Mouse (Mus musculus): ENCODE measurements at regions not wholly inside any gene's neighbourhood (a gene's known extent, or its start where the extent isn't known, plus 50 kb on each side); places are given as distances from the start of the nearest gene placed in this dataset.

DNA sequence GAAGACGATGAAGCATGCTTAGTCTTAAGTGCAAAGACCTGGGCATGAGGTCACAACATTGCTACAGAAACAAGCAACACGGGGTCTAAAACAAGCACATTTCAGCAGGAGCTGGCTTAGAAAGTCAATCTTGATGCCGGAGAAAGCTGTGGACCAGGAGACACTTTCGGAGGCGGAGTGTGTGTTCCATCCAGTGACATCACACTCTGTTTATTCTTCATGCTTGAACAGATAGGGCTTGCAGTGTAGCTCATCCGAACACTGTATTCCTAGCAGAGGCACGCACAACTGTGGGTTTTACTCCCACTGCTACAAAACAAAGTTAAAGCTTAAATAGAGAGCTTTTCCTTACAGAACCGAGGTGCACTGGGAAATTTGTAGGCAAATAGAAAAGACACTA, 66.3 kb upstream of the Btg3 start:
- 90% methylated on average over 8 of the region's 8 CpGs for WGBS
- Histone ChIP-seq H3K4me3 (ENCODE audit: low read depth, low read length) (no peak overlapping the region), H3K36me3 (replicated peaks; ENCODE audit: control insufficient read depth, insufficient read depth, low read depth, low read length) (no peaks in the 10 kb centered on the region), H3K27me3 (ENCODE audit: control insufficient read depth, insufficient read depth, low read length) (no peaks in the 10 kb centered on the region), H3K27ac (replicated peaks; ENCODE audit: low read depth, low read length) (no peak overlapping the region), H3K4me2 (ENCODE audit: low read depth, low read length) (no peak overlapping the region), H3K9me3 (replicated peaks; ENCODE audit: control insufficient read depth, low read length) (0 out of 2 replicates have a peak, but pooled peaks cover 2% of the 10 kb centered on the region), H3K9ac (replicated peaks; ENCODE audit: low read length) (no peak overlapping the region), H3K4me1 (ENCODE audit: control insufficient read depth, insufficient read depth, low read length) (no peaks in the 10 kb centered on the region)
- DNase-seq (ENCODE audit: low spot score) (no peak), ATAC-seq (replicated peaks; ENCODE audit: insufficient number of reproducible peaks, low FRiP score, low TSS enrichment, low read depth) (no peak)

DNA sequence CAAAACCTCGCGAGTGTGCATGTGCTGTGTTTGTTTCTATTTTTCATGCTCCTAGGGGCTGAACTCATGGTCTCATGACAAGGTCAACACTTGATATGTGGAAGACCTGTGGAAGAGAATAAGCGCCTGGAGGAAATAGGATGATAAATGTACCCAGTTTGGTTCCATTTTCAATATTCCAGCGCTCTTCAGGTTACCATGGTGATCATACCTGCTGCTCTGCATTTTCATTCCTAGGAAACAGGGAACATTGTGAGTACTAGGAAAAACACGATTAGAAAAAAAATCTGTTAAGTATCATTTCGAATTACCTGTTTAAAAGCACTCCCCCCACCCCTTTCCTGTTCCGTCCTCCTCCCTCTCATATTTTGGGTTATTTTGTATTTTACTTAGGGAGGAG, 65.8 kb upstream of the Btg3 start:
- H3K4me3 ChIP-seq (ENCODE audit: low read depth, low read length): no peak overlapping the region
- H3K27me3 ChIP-seq (ENCODE audit: control insufficient read depth, insufficient read depth, low read length): no peaks in the 10 kb centered on the region
- no peak overlapping the region for H3K4me2 ChIP-seq (ENCODE audit: low read depth, low read length)
- no peaks in the 10 kb centered on the region for H3K4me1 ChIP-seq (ENCODE audit: control insufficient read depth, insufficient read depth, low read length)
- WGBS: 91% methylated on average over 7 of the region's 7 CpGs
- H3K9ac ChIP-seq (replicated peaks; ENCODE audit: low read length): no peak overlapping the region
- no peak for ATAC-seq (replicated peaks; ENCODE audit: insufficient number of reproducible peaks, low FRiP score, low TSS enrichment, low read depth)
- DNase-seq (ENCODE audit: low spot score): no peak
- H3K27ac ChIP-seq (replicated peaks; ENCODE audit: low read depth, low read length): no peak overlapping the region
- H3K9me3 ChIP-seq (replicated peaks; ENCODE audit: control insufficient read depth, low read length): 0 out of 2 replicates have a peak, but pooled peaks cover 2% of the 10 kb centered on the region
- no peaks in the 10 kb centered on the region for H3K36me3 ChIP-seq (replicated peaks; ENCODE audit: control insufficient read depth, insufficient read depth, low read depth, low read length)

DNA sequence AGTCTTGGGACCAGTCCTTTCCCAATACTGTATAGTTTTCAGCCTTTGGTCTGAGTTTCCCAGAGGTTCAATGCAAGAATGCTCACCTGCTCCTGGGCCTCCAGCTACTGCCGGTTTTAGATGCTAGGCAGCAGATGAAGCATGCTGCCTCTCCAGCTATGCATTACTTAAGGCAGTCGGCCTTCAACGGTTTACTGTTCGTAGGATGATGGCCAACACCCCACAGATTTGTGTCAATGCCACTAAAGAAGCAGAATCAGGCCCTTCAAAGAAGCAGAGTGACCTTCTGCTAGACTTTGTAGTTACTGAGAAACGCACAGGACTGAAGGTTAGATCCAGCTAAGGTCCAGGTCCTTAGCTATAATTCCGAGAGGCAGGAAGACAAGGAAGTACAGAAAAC, 65.0 kb upstream of the Btg3 start:
- H3K4me1 ChIP-seq (ENCODE audit: control insufficient read depth, insufficient read depth, low read length): no peaks in the 10 kb centered on the region
- H3K36me3 ChIP-seq (replicated peaks; ENCODE audit: control insufficient read depth, insufficient read depth, low read depth, low read length): no peaks in the 10 kb centered on the region
- H3K27me3 ChIP-seq (ENCODE audit: control insufficient read depth, insufficient read depth, low read length): no peaks in the 10 kb centered on the region
- no peak overlapping the region for H3K9ac ChIP-seq (replicated peaks; ENCODE audit: low read length)
- 0 out of 2 replicates have a peak, but pooled peaks cover 2% of the 10 kb centered on the region for H3K9me3 ChIP-seq (replicated peaks; ENCODE audit: control insufficient read depth, low read length)
- DNase-seq (ENCODE audit: low spot score) (no peak), ATAC-seq (replicated peaks; ENCODE audit: insufficient number of reproducible peaks, low FRiP score, low TSS enrichment, low read depth) (no peak)
- H3K4me3 ChIP-seq (ENCODE audit: low read depth, low read length): no peak overlapping the region
- WGBS: 91% methylated on average over 6 of the region's 6 CpGs
- H3K4me2 ChIP-seq (ENCODE audit: low read depth, low read length): no peak overlapping the region
- H3K27ac ChIP-seq (replicated peaks; ENCODE audit: low read depth, low read length): no peak overlapping the region

DNA sequence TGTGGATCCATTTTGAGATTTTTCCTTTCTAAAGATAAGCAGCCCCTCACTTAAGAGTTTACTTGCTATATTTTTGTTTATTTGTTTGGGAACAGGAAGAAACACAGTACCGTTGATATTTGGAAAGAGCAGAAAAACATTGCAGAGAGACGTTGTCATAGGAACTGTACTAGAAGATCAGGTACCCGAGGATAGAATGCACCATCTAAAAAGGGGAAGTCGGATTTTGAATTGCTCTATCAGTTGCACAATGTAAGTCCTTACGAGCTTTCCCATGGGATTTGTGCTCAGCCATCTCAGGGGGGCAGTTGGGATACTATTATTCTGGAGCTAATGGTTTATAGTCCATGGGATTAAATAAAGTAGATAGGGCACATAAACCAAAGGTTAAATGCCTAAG, 58.7 kb upstream of the Btg3 start:
- WGBS: 78% methylated on average over 5 of the region's 5 CpGs
- Histone ChIP-seq H3K9ac (replicated peaks; ENCODE audit: low read length) (no peak overlapping the region), H3K4me1 (ENCODE audit: control insufficient read depth, insufficient read depth, low read length) (no peaks in the 10 kb centered on the region), H3K4me3 (ENCODE audit: low read depth, low read length) (no peak overlapping the region), H3K27ac (replicated peaks; ENCODE audit: low read depth, low read length) (no peak overlapping the region), H3K9me3 (replicated peaks; ENCODE audit: control insufficient read depth, low read length) (no peaks in the 10 kb centered on the region), H3K4me2 (ENCODE audit: low read depth, low read length) (no peak overlapping the region), H3K36me3 (replicated peaks; ENCODE audit: control insufficient read depth, insufficient read depth, low read depth, low read length) (no peaks in the 10 kb centered on the region), H3K27me3 (ENCODE audit: control insufficient read depth, insufficient read depth, low read length) (no peaks in the 10 kb centered on the region)
- DNase-seq (ENCODE audit: low spot score) (no peak), ATAC-seq (replicated peaks; ENCODE audit: insufficient number of reproducible peaks, low FRiP score, low TSS enrichment, low read depth) (no peak)

DNA sequence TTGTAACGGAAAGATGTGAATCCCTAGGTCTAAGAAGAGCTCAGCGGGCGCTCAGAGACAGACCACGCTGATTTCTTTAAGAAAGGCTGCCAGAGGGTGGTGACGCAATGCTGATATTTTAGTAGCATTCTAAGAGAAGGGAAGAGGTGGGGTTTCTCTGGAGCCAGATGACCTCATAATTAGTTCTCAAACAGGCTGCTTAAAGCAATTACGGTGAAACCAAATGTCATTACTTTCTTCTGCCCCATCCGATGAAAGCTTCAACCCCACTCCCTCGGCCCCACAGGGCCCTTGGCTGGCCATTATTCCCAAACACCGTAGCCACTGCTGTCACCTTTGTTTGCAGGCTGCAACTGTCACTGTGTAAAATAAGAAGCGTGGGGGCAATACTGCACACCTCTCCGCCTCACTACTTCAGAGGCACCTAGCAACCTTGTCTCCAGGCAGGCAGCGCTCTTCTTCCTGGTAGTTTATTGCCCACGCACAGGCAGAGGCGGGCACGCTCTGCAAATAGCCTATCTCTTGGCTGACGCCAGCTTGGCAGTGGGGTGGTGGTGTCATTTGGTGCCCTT, 50.6 kb upstream of the Btg3 start:
- Histone ChIP-seq H3K9me3 (replicated peaks; ENCODE audit: control insufficient read depth, low read length) (no peaks in the 10 kb centered on the region), H3K27me3 (ENCODE audit: control insufficient read depth, insufficient read depth, low read length) (no peaks in the 10 kb centered on the region), H3K4me3 (ENCODE audit: low read depth, low read length) (no peak overlapping the region), H3K36me3 (replicated peaks; ENCODE audit: control insufficient read depth, insufficient read depth, low read depth, low read length) (no peaks in the 10 kb centered on the region), H3K9ac (replicated peaks; ENCODE audit: low read length) (no peak overlapping the region), H3K4me1 (ENCODE audit: control insufficient read depth, insufficient read depth, low read length) (no peaks in the 10 kb centered on the region), H3K27ac (replicated peaks; ENCODE audit: low read depth, low read length) (no peak overlapping the region), H3K4me2 (ENCODE audit: low read depth, low read length) (no peak overlapping the region)
- ATAC-seq (replicated peaks; ENCODE audit: insufficient number of reproducible peaks, low FRiP score, low TSS enrichment, low read depth) (no peak), DNase-seq (ENCODE audit: low spot score) (peak; percentile 54)
- 44% methylated on average over 16 of the region's 16 CpGs for WGBS
